In the genomic region with DNA sequence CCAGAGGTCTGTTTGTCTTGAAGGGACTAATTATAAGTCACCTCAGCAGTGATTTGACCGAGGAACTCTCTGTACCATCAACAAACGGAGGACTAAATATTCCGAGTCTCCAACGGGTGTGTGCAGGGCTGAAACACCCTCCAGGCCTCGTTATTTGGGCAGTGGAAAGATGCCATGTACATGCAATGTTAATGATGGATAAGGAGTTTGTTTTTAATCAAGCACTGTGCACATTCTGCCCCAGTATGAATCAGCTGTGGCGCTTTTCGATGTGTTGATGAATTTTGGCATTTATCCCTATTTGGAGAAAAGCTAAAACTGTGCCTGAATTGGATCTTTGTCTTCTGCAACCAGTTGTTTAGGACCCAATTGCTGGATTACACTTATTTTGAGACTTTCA, we compare ENCODE assay signal across 23 mouse cellular contexts. TPM values are rescaled to one million over a fixed set of nuclear protein-coding genes. Genes with fewer than 3 reads are reported as not detected.
DNase-seq lines count a peak whose midpoint lies in the region; ATAC-seq lines count a peak whose summit lies in the region.
"Had no signal": no experiment of that assay in that cellular context is flagged by ENCODE, and none has a peak within 500 bp of the region (broad histone marks: within the 10 kb centered on the region; RNA-seq: fewer than 3 reads in every experiment).

No protein-coding gene starts in this region.

- DNase-seq in forebrain, embryonic 14.5 days (ENCODE audit: low spot score): peak; percentile 79
- DNase-seq in forebrain, embryonic 10.5 days (ENCODE audit: extremely low spot score, low spot score): no peak
- DNase-seq in layer of hippocampus, adult 9-11 months: peak; percentile 25
- DNase-seq in layer of hippocampus, postnatal 25 days (ENCODE audit: extremely low spot score in 1 of 2, low spot score in 1 of 2): no peak
- no peak for DNase-seq in embryonic facial prominence, embryonic 14.5 days (ENCODE audit: low spot score)
- DNase-seq in adrenal gland, adult 2 months: no peak
- no peak for DNase-seq in adipocyte (ENCODE audit: low spot score)
- DNase-seq: cerebellum, postnatal 10 days; gastrocnemius, adult 2 months; lung, adult 2 months; lung, postnatal 4 days; retina, postnatal 1 day; thymus, adult 18-20 months; thymus, postnatal 4 days had no signal

- no peaks in the 10 kb centered on the region for H3K9me3 ChIP-seq in forebrain, embryonic 14.5 days (replicated peaks; ENCODE audit: control insufficient read depth, low read length)
- no peaks in the 10 kb centered on the region for H3K9me3 ChIP-seq in forebrain, embryonic 10.5 days
- no peaks in the 10 kb centered on the region for H3K9me3 ChIP-seq in embryonic facial prominence, embryonic 14.5 days (ENCODE audit: control insufficient read depth, low read length)
- no peaks in the 10 kb centered on the region for H3K9me3 ChIP-seq in limb, embryonic 15.5 days
- H3K9me3 ChIP-seq: heart, embryonic 13.5 days; liver, embryonic 12.5 days; stomach, embryonic 15.5 days had no signal

- WGBS in forebrain, embryonic 14.5 days: 27% methylated on average over 7 of the region's 7 CpGs
- 75% methylated on average over 7 of the region's 7 CpGs for WGBS in forebrain, embryonic 10.5 days
- WGBS in embryonic facial prominence, embryonic 14.5 days: 48% methylated on average over 7 of the region's 7 CpGs
- WGBS in limb, embryonic 15.5 days: 25% methylated on average over 7 of the region's 7 CpGs

- no peak overlapping the region for H3K4me2 ChIP-seq in forebrain, embryonic 14.5 days (ENCODE audit: low read length)
- H3K4me2 ChIP-seq in embryonic facial prominence, embryonic 14.5 days (ENCODE audit: low read depth, low read length): no peak overlapping the region
- no peak overlapping the region for H3K4me2 ChIP-seq in limb, embryonic 15.5 days
- H3K4me2 ChIP-seq: heart, embryonic 13.5 days; hindbrain, embryonic 14.5 days; liver, embryonic 12.5 days; stomach, embryonic 15.5 days had no signal

- H3K27me3 ChIP-seq in forebrain, embryonic 14.5 days (replicated peaks; ENCODE audit: control insufficient read depth, insufficient read depth, low read length): 0 out of 2 replicates have a peak, but pooled peaks cover 6% of the 10 kb centered on the region
- H3K27me3 ChIP-seq in forebrain, embryonic 10.5 days (ENCODE audit: poor library complexity, severe bottlenecking): no peaks in the 10 kb centered on the region; the same call in 1 of the 2 replicates
- H3K27me3 ChIP-seq in embryonic facial prominence, embryonic 14.5 days (replicated peaks; ENCODE audit: control insufficient read depth, insufficient read depth, low read length): no peaks in the 10 kb centered on the region
- H3K27me3 ChIP-seq in limb, embryonic 15.5 days: no peaks in the 10 kb centered on the region
- H3K27me3 ChIP-seq: CH12.LX; heart, embryonic 13.5 days; liver, embryonic 12.5 days; stomach, embryonic 15.5 days had no signal

- H3K4me3 ChIP-seq in forebrain, embryonic 14.5 days (ENCODE audit: low read depth, low read length): no peak overlapping the region
- H3K4me3 ChIP-seq in forebrain, embryonic 10.5 days: no peak overlapping the region
- no peak overlapping the region for H3K4me3 ChIP-seq in embryonic facial prominence, embryonic 14.5 days (ENCODE audit: low read depth, low read length)
- no peak overlapping the region for H3K4me3 ChIP-seq in limb, embryonic 15.5 days
- H3K4me3 ChIP-seq: erythroblast, embryonic 14.5 days; gastrocnemius, adult 2 months; heart, embryonic 13.5 days; liver, embryonic 12.5 days; stomach, embryonic 15.5 days had no signal

- ATAC-seq in forebrain, embryonic 14.5 days: peak; percentile 54; the same call in 1 of the 2 replicates
- no peak for ATAC-seq in embryonic facial prominence, embryonic 14.5 days (ENCODE audit: low read depth)
- ATAC-seq in limb, embryonic 15.5 days (ENCODE audit: insufficient number of reproducible peaks, low FRiP score, low TSS enrichment, low read depth): no peak
- ATAC-seq: intestine, embryonic 16.5 days; liver, embryonic 12.5 days had no signal

- H3K36me3 ChIP-seq in forebrain, embryonic 14.5 days (ENCODE audit: control insufficient read depth, insufficient read depth, low read length): no peaks in the 10 kb centered on the region
- H3K36me3 ChIP-seq in forebrain, embryonic 10.5 days (replicated peaks): peaks cover 35% of the 10 kb centered on the region
- H3K36me3 ChIP-seq in embryonic facial prominence, embryonic 14.5 days (ENCODE audit: control insufficient read depth, insufficient read depth, low read length): peaks cover 33% of the 10 kb centered on the region
- H3K36me3 ChIP-seq in limb, embryonic 15.5 days: peaks cover 15% of the 10 kb centered on the region; the same call in 1 of the 2 replicates
- H3K36me3 ChIP-seq: heart, embryonic 13.5 days; liver, embryonic 12.5 days had no signal

- H3K27ac ChIP-seq in forebrain, embryonic 14.5 days (ENCODE audit: low read depth, low read length): no peak overlapping the region
- no peak overlapping the region for H3K27ac ChIP-seq in forebrain, embryonic 10.5 days
- 0 out of 2 replicates have a peak overlapping the region, but pooled peaks have one; percentile 30 for H3K27ac ChIP-seq in embryonic facial prominence, embryonic 14.5 days (replicated peaks; ENCODE audit: low read depth, low read length)
- peak overlapping the region; percentile 66 for H3K27ac ChIP-seq in limb, embryonic 15.5 days
- H3K27ac ChIP-seq: gastrocnemius, adult 2 months; heart, embryonic 13.5 days; hindbrain, embryonic 14.5 days; liver, embryonic 12.5 days; stomach, embryonic 15.5 days had no signal

- peaks cover 12% of the 10 kb centered on the region; the same call in 1 of the 2 replicates for H3K4me1 ChIP-seq in forebrain, embryonic 14.5 days (ENCODE audit: control insufficient read depth, insufficient read depth, low read length)
- H3K4me1 ChIP-seq in forebrain, embryonic 10.5 days: peaks cover 21% of the 10 kb centered on the region
- peaks cover 29% of the 10 kb centered on the region for H3K4me1 ChIP-seq in embryonic facial prominence, embryonic 14.5 days (ENCODE audit: control insufficient read depth, insufficient read depth, low read length)
- H3K4me1 ChIP-seq in limb, embryonic 15.5 days: peaks cover 65% of the 10 kb centered on the region
- H3K4me1 ChIP-seq: heart, embryonic 13.5 days; liver, embryonic 12.5 days; stomach, embryonic 15.5 days had no signal

- H3K9ac ChIP-seq in forebrain, embryonic 14.5 days (ENCODE audit: low read length): no peak overlapping the region
- no peak overlapping the region for H3K9ac ChIP-seq in embryonic facial prominence, embryonic 14.5 days (ENCODE audit: low read depth, low read length)
- no peak overlapping the region for H3K9ac ChIP-seq in limb, embryonic 15.5 days
- H3K9ac ChIP-seq: heart, embryonic 13.5 days; hindbrain, embryonic 14.5 days; liver, embryonic 12.5 days; stomach, embryonic 15.5 days had no signal

RNA-seq across cellular contexts. Expression of gene Lrig3, which starts 23.9 kb away (rescaled TPM):
- 2.1 and 2.5 TPM in 2 replicates for polyA plus RNA-seq in forebrain, embryonic 14.5 days (2014; fragmentation: Nextera tagmentation; extraction: Ambion mirVana)
- 10.1 and 11.1 TPM in 2 replicates for polyA plus RNA-seq in forebrain, embryonic 10.5 days (2016; fragmentation: Nextera tagmentation; extraction: Ambion mirVana)
- total RNA-seq in layer of hippocampus, postnatal 25 days (2021): 1 to 10 TPM; 3.3 to 3.5 TPM
- polyA plus RNA-seq in embryonic facial prominence, embryonic 14.5 days (2014; fragmentation: Nextera tagmentation; extraction: Ambion mirVana): 23.6 and 29.1 TPM in 2 replicates
- polyA plus RNA-seq in limb, embryonic 15.5 days (2015; fragmentation: Nextera tagmentation; extraction: Ambion mirVana): 25.7 and 34.8 TPM in 2 replicates
- total RNA-seq in adrenal gland, adult 2 months (2021): 1 to 10 TPM; 4.2 to 5.8 TPM
- 3.6 and 4.2 TPM in 2 replicates for polyA plus RNA-seq in adrenal gland, adult 2 months (2012; rRNA removed)
- total RNA-seq: CH12.LX, MEL had no signal
- polyA plus RNA-seq: erythroblast, embryonic 14.5 days had no signal

Comparison
In these comparisons a context has a peak if more than half of its experiments do, and no peak if none do; other contexts are left out.
1. DNase-seq: peak in forebrain, embryonic 14.5 days (single experiment) and layer of hippocampus, adult 9-11 months (single experiment); none in forebrain, embryonic 10.5 days (single experiment), layer of hippocampus, postnatal 25 days (0 of 2), embryonic facial prominence, embryonic 14.5 days (single experiment), adrenal gland, adult 2 months (single experiment) and adipocyte (single experiment).
2. H3K27ac ChIP-seq: peak in embryonic facial prominence, embryonic 14.5 days (single experiment) and limb, embryonic 15.5 days (single experiment); none in forebrain, embryonic 14.5 days (single experiment) and forebrain, embryonic 10.5 days (single experiment).